Mouse (Mus musculus) stomach, embryonic 14.5 days (tissue): ENCODE measurements at regions not wholly inside any gene's neighbourhood (a gene's known extent, or its start where the extent isn't known, plus 50 kb on each side); places are given as distances from the start of the nearest gene placed in this dataset.

Experiments used
- ATAC-seq: fragments of 200-750 bp; cut with Nextera tagmentation; 2 replicates; pipeline ENCODE4 v1.8.0; 2017; ENCODE audit warnings: low read depth, moderate TSS enrichment; ENCODE audit not compliant: insufficient number of reproducible peaks, insufficient read depth, low FRiP score
- H3K27ac ChIP-seq: fragments of 300-500 bp; sonication (generic); 2 replicates; pipeline ENCODE4 v1.5.1; 2014; ENCODE audit warnings: mild to moderate bottlenecking, low read length, moderate library complexity, mixed read lengths
- H3K27me3 ChIP-seq: fragments of 300-500 bp; sonication (generic); 2 replicates; pipeline ENCODE4 v1.6.1; 2014; ENCODE audit warnings: low read length, control low read depth, mixed read lengths; ENCODE audit not compliant: control insufficient read depth, insufficient read depth
- H3K36me3 ChIP-seq: fragments of 300-500 bp; sonication (generic); 2 replicates; pipeline ENCODE4 v1.6.1; 2014; ENCODE audit warnings: mild to moderate bottlenecking, control low read depth, low read length, moderate library complexity, mixed read lengths; ENCODE audit not compliant: control insufficient read depth, insufficient read depth
- H3K4me1 ChIP-seq: fragments of 300-500 bp; sonication (generic); 2 replicates; pipeline ENCODE4 v1.6.1; 2014; ENCODE audit warnings: low read length, control low read depth, mixed read lengths; ENCODE audit not compliant: control insufficient read depth, insufficient read depth
- H3K4me2 ChIP-seq: fragments of 300-500 bp; sonication (generic); replicated peaks from 2 replicates; pipeline ENCODE4 v1.6.1; 2014; ENCODE audit warnings: low read depth, low read length, control low read depth
- H3K4me3 ChIP-seq: fragments of 300-500 bp; sonication (generic); 2 replicates; pipeline ENCODE4 v1.5.1; 2014; ENCODE audit warnings: low read depth, low read length, control low read depth
- H3K9ac ChIP-seq: fragments of 300-500 bp; sonication (generic); replicated peaks from 2 replicates; pipeline ENCODE4 v1.6.1; 2014; ENCODE audit warnings: low read depth, mild to moderate bottlenecking, control low read depth, low read length, moderate library complexity, mixed read lengths
- H3K9me3 ChIP-seq: fragments of 300-500 bp; sonication (generic); 2 replicates; pipeline ENCODE4 v1.6.1; 2016; ENCODE audit warnings: low read depth, low read length, control low read depth; ENCODE audit not compliant: control insufficient read depth
- WGBS: fragments of 180-500 bp; shearing (Covaris S2); extraction: QIAGEN DNeasy Blood & Tissue Kit; methylation state at CpG from one replicate; pipeline ENCODE4 v1.1.7; 2014; 5-methylcytosine and 5-hydroxymethylcytosine counted together

DNA sequence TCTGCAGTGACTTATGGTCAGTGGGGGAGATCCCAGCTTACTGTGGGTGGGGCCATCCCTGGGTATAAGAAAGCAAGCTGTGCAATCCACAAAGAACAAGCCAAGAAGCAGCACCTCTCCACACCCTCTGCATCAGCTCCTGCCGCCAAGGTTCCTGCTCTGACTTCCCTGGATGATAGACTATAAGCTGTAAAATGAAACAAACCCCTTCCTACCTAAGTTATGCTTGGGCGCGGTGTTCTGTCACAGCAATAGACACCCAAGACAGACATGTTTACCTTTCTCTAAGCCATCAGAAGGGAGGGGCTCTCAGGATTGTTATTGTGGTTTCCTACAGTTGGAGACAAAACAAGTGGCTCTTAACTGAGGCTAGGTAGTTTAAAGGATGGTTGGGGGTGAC is 159.5 kb downstream of the Spata18 start:
- Histone ChIP-seq H3K4me1 (no peaks in the 10 kb centered on the region), H3K4me2 (no peak overlapping the region), H3K9ac (no peak overlapping the region), H3K9me3 (no peaks in the 10 kb centered on the region), H3K27me3 (no peaks in the 10 kb centered on the region), H3K4me3 (no peak overlapping the region), H3K36me3 (no peaks in the 10 kb centered on the region), H3K27ac (no peak overlapping the region)
- ATAC-seq, result no peak
- WGBS, result 40% methylated on average over 3 of the region's 3 CpGs

GRCm38 (mm10) chr5:73811094-73811521 is 159.9 kb downstream of the Spata18 start:
- no peak overlapping the region for H3K27ac ChIP-seq
- no peaks in the 10 kb centered on the region for H3K9me3 ChIP-seq
- H3K4me3 ChIP-seq, result no peak overlapping the region
- no peak overlapping the region for H3K4me2 ChIP-seq
- H3K9ac ChIP-seq, result no peak overlapping the region
- no peaks in the 10 kb centered on the region for H3K4me1 ChIP-seq
- 45% methylated on average over 3 of the region's 3 CpGs for WGBS
- ATAC-seq, result no peak
- H3K36me3 ChIP-seq, result no peaks in the 10 kb centered on the region
- H3K27me3 ChIP-seq, result no peaks in the 10 kb centered on the region

GRCm38 (mm10) chr5:73815752-73816151 is 164.6 kb downstream of the Spata18 start:
- ATAC-seq, result no peak
- Histone ChIP-seq H3K9ac (no peak overlapping the region), H3K4me3 (no peak overlapping the region), H3K27ac (no peak overlapping the region), H3K4me2 (no peak overlapping the region), H3K36me3 (no peaks in the 10 kb centered on the region), H3K9me3 (no peaks in the 10 kb centered on the region), H3K4me1 (no peaks in the 10 kb centered on the region), H3K27me3 (no peaks in the 10 kb centered on the region)
- WGBS, result 89% methylated on average over 5 of the region's 5 CpGs

- H3K36me3 ChIP-seq, result no peaks in the 10 kb centered on the region
- no peak for ATAC-seq
Observed at GRCm38 (mm10) chr5:73817180-73817579, 166.0 kb downstream of the Spata18 start.

GRCm38 (mm10) chr5:73821956-73822545 is 170.9 kb downstream of the Spata18 start:
- no peak for ATAC-seq
- H3K36me3 ChIP-seq, result no peaks in the 10 kb centered on the region
- 68% methylated on average over 19 of the region's 19 CpGs for WGBS
- H3K4me3 ChIP-seq, result no peak overlapping the region
- H3K27ac ChIP-seq, result no peak overlapping the region
- no peaks in the 10 kb centered on the region for H3K27me3 ChIP-seq
- H3K4me1 ChIP-seq, result no peaks in the 10 kb centered on the region
- H3K9me3 ChIP-seq, result no peaks in the 10 kb centered on the region
- no peak overlapping the region for H3K4me2 ChIP-seq
- H3K9ac ChIP-seq, result no peak overlapping the region

More at GRCm38 (mm10) chr5:73817180-73817579, 166.0 kb downstream of the Spata18 start:
- Histone ChIP-seq H3K27me3 (no peaks in the 10 kb centered on the region), H3K4me1 (no peaks in the 10 kb centered on the region), H3K9me3 (no peaks in the 10 kb centered on the region), H3K4me2 (no peak overlapping the region), H3K27ac (no peak overlapping the region), H3K4me3 (no peak overlapping the region), H3K9ac (no peak overlapping the region)
- WGBS, result 90% methylated on average over 1 of the region's 1 CpGs

DNA sequence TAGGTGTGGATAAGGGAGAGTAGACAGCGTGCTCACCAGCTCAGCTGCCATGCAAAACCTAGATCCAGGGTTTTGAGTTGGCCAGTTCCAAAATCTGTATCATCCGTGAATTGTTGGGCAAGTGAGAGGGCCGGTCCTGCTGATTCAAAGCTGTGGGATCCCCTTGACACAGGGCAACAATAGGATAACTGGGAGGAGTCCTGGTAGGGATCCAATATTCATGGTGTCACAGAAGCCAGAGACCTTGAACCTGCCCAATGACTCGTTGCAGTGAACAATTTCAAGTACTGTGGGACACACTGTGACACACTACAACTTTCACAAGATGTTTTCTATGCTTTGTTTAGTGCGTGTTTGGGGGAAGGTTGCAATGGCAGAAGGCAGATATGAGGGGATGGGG is 172.2 kb downstream of the Spata18 start:
- WGBS, result 92% methylated on average over 5 of the region's 5 CpGs
- H3K27me3 ChIP-seq, result no peaks in the 10 kb centered on the region

GRCm38 (mm10) chr5:73826941-73827340 is 175.8 kb downstream of the Spata18 start:
- H3K9ac ChIP-seq, result no peak overlapping the region
- no peak for ATAC-seq
- no peaks in the 10 kb centered on the region for H3K36me3 ChIP-seq
- WGBS, result 82% methylated on average over 4 of the region's 4 CpGs
- no peaks in the 10 kb centered on the region for H3K4me1 ChIP-seq
- H3K27me3 ChIP-seq, result no peaks in the 10 kb centered on the region
- H3K4me2 ChIP-seq, result no peak overlapping the region
- no peak overlapping the region for H3K27ac ChIP-seq
- H3K9me3 ChIP-seq, result no peaks in the 10 kb centered on the region
- no peak overlapping the region for H3K4me3 ChIP-seq

More for the DNA sequence above, 172.2 kb downstream of the Spata18 start:
- Histone ChIP-seq H3K4me2 (no peak overlapping the region), H3K4me3 (no peak overlapping the region), H3K36me3 (no peaks in the 10 kb centered on the region), H3K27ac (no peak overlapping the region), H3K4me1 (no peaks in the 10 kb centered on the region), H3K9me3 (no peaks in the 10 kb centered on the region), H3K9ac (no peak overlapping the region)
- ATAC-seq, result no peak

- no peaks in the 10 kb centered on the region for H3K9me3 ChIP-seq
- H3K4me2 ChIP-seq, result no peak overlapping the region
- no peaks in the 10 kb centered on the region for H3K27me3 ChIP-seq
- 85% methylated on average over 1 of the region's 1 CpGs for WGBS
- no peak overlapping the region for H3K9ac ChIP-seq
- no peak for ATAC-seq
- H3K4me1 ChIP-seq, result no peaks in the 10 kb centered on the region
- no peaks in the 10 kb centered on the region for H3K36me3 ChIP-seq
- no peak overlapping the region for H3K27ac ChIP-seq
- H3K4me3 ChIP-seq, result no peak overlapping the region
Observed at GRCm38 (mm10) chr5:73833721-73834120, 182.5 kb downstream of the Spata18 start.

- H3K9me3 ChIP-seq, result no peaks in the 10 kb centered on the region
- no peak overlapping the region for H3K27ac ChIP-seq
- 79% methylated on average over 3 of the region's 3 CpGs for WGBS
- no peaks in the 10 kb centered on the region for H3K27me3 ChIP-seq
- H3K36me3 ChIP-seq, result no peaks in the 10 kb centered on the region
- no peak overlapping the region for H3K4me3 ChIP-seq
- H3K4me2 ChIP-seq, result no peak overlapping the region
- no peak for ATAC-seq
- H3K4me1 ChIP-seq, result no peaks in the 10 kb centered on the region
- H3K9ac ChIP-seq, result no peak overlapping the region
Observed at GRCm38 (mm10) chr5:73843776-73844175, 192.6 kb downstream of the Spata18 start.
